8 mouse cellular contexts compared by ENCODE assay signal in the genomic region with DNA sequence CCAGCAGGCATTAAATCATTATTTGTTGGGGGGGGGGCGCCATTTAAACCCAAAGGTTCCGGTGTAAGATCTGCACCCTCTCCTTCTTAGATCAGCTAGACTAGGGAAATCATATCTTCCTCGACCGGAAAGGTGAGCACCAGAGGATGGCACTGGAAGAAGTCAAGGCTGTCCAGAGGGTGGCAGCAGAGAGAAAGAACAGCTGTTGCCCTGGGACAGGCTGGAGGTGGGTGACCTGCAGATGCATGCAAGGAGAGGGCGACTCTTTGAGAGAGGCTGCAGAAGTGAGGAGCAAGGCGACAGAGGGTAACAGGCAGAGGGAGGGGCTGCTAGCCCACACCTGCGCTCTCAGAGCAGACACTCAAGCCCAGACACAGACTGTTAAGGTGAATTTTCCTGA. TPM values are rescaled to one million over a fixed set of nuclear protein-coding genes. Genes with fewer than 3 reads are reported as not detected.
DNase-seq lines count a peak whose midpoint lies in the region; ATAC-seq and TF ChIP-seq lines count a peak whose summit lies in the region.

No protein-coding gene starts in this region.

- no peak overlapping the region for H3K9ac ChIP-seq in heart, adult 2 months (ENCODE audit: low read depth, low read length)
- H3K9ac ChIP-seq in intestine, embryonic 15.5 days = no peak overlapping the region
- no peak overlapping the region for H3K9ac ChIP-seq in liver, embryonic 12.5 days

- peak; percentile 78; the same call in 1 of the 2 replicates for ATAC-seq in intestine, embryonic 15.5 days
- ATAC-seq in liver, embryonic 12.5 days = peak; percentile 40; the same call in 1 of the 2 replicates

- DNase-seq in heart, adult 2 months = peak; percentile 52 to 59
- no peak for DNase-seq in heart, adult 9 months (ENCODE audit: low spot score in 2 of 2)
- peak; percentile 63 for DNase-seq in cerebellum, adult 11-12 months
- DNase-seq in forelimb bud, embryonic 11.5 days (ENCODE audit: low read depth, low spot score) = peak; percentile 26
- peak; percentile 62 for DNase-seq in neural tube, embryonic 10.5 days (ENCODE audit: extremely low spot score, low spot score)

- no peak overlapping the region for H3K4me3 ChIP-seq in heart, adult 2 months
- H3K4me3 ChIP-seq in intestine, embryonic 15.5 days (replicated peaks) = no peak overlapping the region
- H3K4me3 ChIP-seq in liver, embryonic 12.5 days = no peak overlapping the region
- no peak overlapping the region for H3K4me3 ChIP-seq in testis, adult 2 months (ENCODE audit: control insufficient read depth, low read depth, low read length)

- H3K27me3 ChIP-seq in heart, adult 2 months (ENCODE audit: control insufficient read depth, insufficient read depth, low read length) = no peaks in the 10 kb centered on the region
- no peaks in the 10 kb centered on the region for H3K27me3 ChIP-seq in intestine, embryonic 15.5 days (replicated peaks)
- peaks cover 10% of the 10 kb centered on the region for H3K27me3 ChIP-seq in liver, embryonic 12.5 days (replicated peaks)
- H3K27me3 ChIP-seq in testis, adult 2 months (ENCODE audit: control insufficient read depth, insufficient read depth, low read length) = no peaks in the 10 kb centered on the region

- TF ChIP-seq EP300 in heart, adult 2 months (IDR thresholded peaks at IDR 0.05; ENCODE audit: insufficient read depth, low read depth, low read length) = no peak

- no peaks in the 10 kb centered on the region for H3K79me2 ChIP-seq in heart, adult 2 months (replicated peaks; ENCODE audit: control insufficient read depth, insufficient read depth, low read length)

- no peak overlapping the region for H3K27ac ChIP-seq in heart, adult 2 months
- H3K27ac ChIP-seq in intestine, embryonic 15.5 days = no peak overlapping the region
- H3K27ac ChIP-seq in liver, embryonic 12.5 days = no peak overlapping the region
- no peak overlapping the region for H3K27ac ChIP-seq in testis, adult 2 months (ENCODE audit: control insufficient read depth, insufficient read depth, low read depth, low read length)

- H3K36me3 ChIP-seq in heart, adult 2 months (ENCODE audit: control insufficient read depth, insufficient read depth, low read length) = no peaks in the 10 kb centered on the region
- no peaks in the 10 kb centered on the region for H3K36me3 ChIP-seq in intestine, embryonic 15.5 days
- no peaks in the 10 kb centered on the region for H3K36me3 ChIP-seq in liver, embryonic 12.5 days
- H3K36me3 ChIP-seq in testis, adult 2 months (ENCODE audit: control insufficient read depth, insufficient read depth, low read length) = no peaks in the 10 kb centered on the region

- intact Hi-C loops in heart, adult 2 months (cut with DNase I) = loop anchor here (5.0 kb wide), 1 partner anchor 233 kb away; no protein-coding TSS in a partner anchor

- no peak overlapping the region for H3K4me2 ChIP-seq in intestine, embryonic 15.5 days (replicated peaks)
- H3K4me2 ChIP-seq in liver, embryonic 12.5 days = no peak overlapping the region

- peaks cover 5% of the 10 kb centered on the region for H3K4me1 ChIP-seq in heart, adult 2 months (ENCODE audit: control insufficient read depth, insufficient read depth, low read length)
- H3K4me1 ChIP-seq in intestine, embryonic 15.5 days (replicated peaks) = 0 out of 2 replicates have a peak, but pooled peaks cover 2% of the 10 kb centered on the region
- no peaks in the 10 kb centered on the region for H3K4me1 ChIP-seq in liver, embryonic 12.5 days
- peaks cover 6% of the 10 kb centered on the region for H3K4me1 ChIP-seq in testis, adult 2 months (ENCODE audit: control insufficient read depth, insufficient read depth, low read length)

- TF ChIP-seq POLR2A in heart, adult 2 months (IDR thresholded peaks at IDR 0.05; ENCODE audit: insufficient read depth, low read depth, low read length) = no peak
- no peak for TF ChIP-seq POLR2A in testis, adult 2 months (IDR thresholded peaks at IDR 0.05; ENCODE audit: control insufficient read depth, low read depth, low read length)

- WGBS in heart, adult 2 months = 34% methylated on average over 7 of the region's 7 CpGs
- 15% methylated on average over 7 of the region's 7 CpGs for WGBS in intestine, embryonic 15.5 days
- 9% methylated on average over 7 of the region's 7 CpGs for WGBS in liver, embryonic 12.5 days (ENCODE audit: insufficient replicate concordance)

- TF ChIP-seq CTCF in heart, adult 2 months (IDR thresholded peaks at IDR 0.05) = peak; percentile 72
- TF ChIP-seq CTCF in testis, adult 2 months (IDR thresholded peaks at IDR 0.05; ENCODE audit: control insufficient read depth, insufficient read depth, insufficient replicate concordance, low read depth, low read length) = peak; percentile 67; the same call in 1 of the 2 replicates

- H3K9me3 ChIP-seq in intestine, embryonic 15.5 days = no peaks in the 10 kb centered on the region
- no peaks in the 10 kb centered on the region for H3K9me3 ChIP-seq in liver, embryonic 12.5 days (replicated peaks)

RNA-seq across cellular contexts. Expression of a gene that starts 8.2 kb away (rescaled TPM):
- 10 to 100 TPM; 11.5 to 11.8 TPM for total RNA-seq in heart, adult 2 months (2021)
- 8.3 and 10.4 TPM in 2 replicates for polyA plus RNA-seq in heart, adult 2 months (2012; rRNA removed)
- 11.9 and 12.9 TPM in 2 replicates for polyA plus RNA-seq in intestine, embryonic 15.5 days (2015; fragmentation: Nextera tagmentation; extraction: Ambion mirVana)
- polyA plus RNA-seq in liver, embryonic 12.5 days (2016; fragmentation: Nextera tagmentation; extraction: Ambion mirVana) = 1.8 and 1.9 TPM in 2 replicates
- 3.6 and 4.2 TPM in 2 replicates for polyA plus RNA-seq in testis, adult 2 months (2012; rRNA removed)

Comparison
In these comparisons a context has a peak if more than half of its experiments do, and no peak if none do; other contexts are left out.
1. DNase-seq: peak in heart, adult 2 months (2 of 2), cerebellum, adult 11-12 months (single experiment), forelimb bud, embryonic 11.5 days (single experiment) and neural tube, embryonic 10.5 days (single experiment); none in heart, adult 9 months (0 of 2).